Mouse (Mus musculus) limb, embryonic 12.5 days (tissue): ENCODE measurements around the gene Megf6. TPM values are rescaled to one million over a fixed set of nuclear protein-coding genes. Genes with fewer than 3 reads are reported as not detected.
A peak's percentile ranks its signal among the peaks of the same experiment; 100 is the strongest.

Source experiments
- ATAC-seq: fragments of 200-750 bp; cut with Nextera tagmentation; 2 replicates; pipeline ENCODE4 v1.8.0; 2017; ENCODE audit warnings: low read depth, moderate TSS enrichment; ENCODE audit not compliant: insufficient number of reproducible peaks, insufficient read depth, low FRiP score, low TSS enrichment
- H3K27ac ChIP-seq: fragments of 300-500 bp; sonication (generic); 2 replicates; pipeline ENCODE4 v1.5.1; 2016; ENCODE audit warnings: mild to moderate bottlenecking, moderate library complexity
- H3K27me3 ChIP-seq: fragments of 300-500 bp; sonication (generic); 2 replicates; pipeline ENCODE4 v1.6.1; 2016; ENCODE audit warnings: mild to moderate bottlenecking, moderate library complexity
- H3K36me3 ChIP-seq: fragments of 300-500 bp; sonication (generic); 2 replicates; pipeline ENCODE4 v1.6.1; 2016; ENCODE audit warnings: mild to moderate bottlenecking, moderate library complexity
- H3K4me1 ChIP-seq: fragments of 300-500 bp; sonication (generic); replicated peaks from 2 replicates; pipeline ENCODE4 v1.6.1; 2016
- H3K4me2 ChIP-seq: fragments of 300-500 bp; sonication (generic); 2 replicates; pipeline ENCODE4 v1.6.1; 2016; ENCODE audit warnings: mild to moderate bottlenecking, moderate library complexity
- H3K4me3 ChIP-seq: fragments of 300-500 bp; sonication (generic); replicated peaks from 2 replicates; pipeline ENCODE4 v1.5.1; 2016; ENCODE audit warnings: mild to moderate bottlenecking
- H3K9ac ChIP-seq: fragments of 300-500 bp; sonication (generic); replicated peaks from 2 replicates; pipeline ENCODE4 v1.6.1; 2016; ENCODE audit warnings: mild to moderate bottlenecking, moderate library complexity
- H3K9me3 ChIP-seq: fragments of 300-500 bp; sonication (generic); 2 replicates; pipeline ENCODE4 v1.6.1; 2016; ENCODE audit warnings: mild to moderate bottlenecking, moderate library complexity
- WGBS: fragments of 180-500 bp; shearing (Covaris S2); methylation state at CpG from one replicate; pipeline ENCODE4 v1.1.7; 2016; 5-methylcytosine and 5-hydroxymethylcytosine counted together
- polyA plus RNA-seq: library from polyadenylated mRNA; unstranded; fragments of >200 nt; fragmentation: Nextera tagmentation; extraction: Ambion mirVana; gene quantifications from 2 replicates; pipeline ENCODE4 v1.2.1, GENCODE M21; 2016

The Megf6 gene
- polyA plus RNA-seq, result 58.4 and 59.0 TPM in 2 replicates

DNA sequence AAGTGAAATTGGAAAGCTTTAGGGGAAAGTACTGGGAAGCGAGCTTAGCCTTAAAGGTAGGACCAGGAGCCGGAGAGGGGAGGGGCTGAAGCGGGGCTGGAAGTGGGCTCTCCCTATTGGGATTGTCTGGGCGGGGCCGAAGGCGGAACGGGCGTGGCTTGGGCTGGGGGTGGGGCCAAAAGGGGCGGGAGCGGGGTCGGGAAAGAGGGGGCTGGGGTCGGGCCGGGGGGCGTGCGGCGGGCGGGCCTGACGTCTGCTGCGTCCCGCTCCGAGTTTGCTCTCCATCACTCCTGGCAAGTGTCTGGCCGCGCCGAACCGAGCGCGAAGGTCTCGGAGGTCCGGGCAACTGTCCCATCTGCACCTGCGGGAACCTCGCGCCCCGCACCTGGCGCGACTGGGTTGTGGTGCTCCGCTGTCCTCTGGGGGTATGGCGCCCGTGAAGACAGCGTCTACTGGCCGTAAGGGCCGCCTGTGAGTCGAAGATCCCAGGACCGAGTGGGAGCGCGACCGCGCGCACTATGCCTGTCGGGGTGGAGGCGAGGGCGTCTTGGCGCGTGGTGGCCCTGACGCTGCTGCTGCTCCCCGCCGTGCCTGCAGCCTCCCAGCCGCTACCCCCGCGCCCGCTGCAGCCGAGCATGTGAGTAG, at the start of gene Megf6:
Megf6 (plus strand) TSS at position 225 of the 645 bp plus-strand sequence.
- peaks cover 26% of the 10 kb centered on the region for H3K27me3 ChIP-seq

DNA sequence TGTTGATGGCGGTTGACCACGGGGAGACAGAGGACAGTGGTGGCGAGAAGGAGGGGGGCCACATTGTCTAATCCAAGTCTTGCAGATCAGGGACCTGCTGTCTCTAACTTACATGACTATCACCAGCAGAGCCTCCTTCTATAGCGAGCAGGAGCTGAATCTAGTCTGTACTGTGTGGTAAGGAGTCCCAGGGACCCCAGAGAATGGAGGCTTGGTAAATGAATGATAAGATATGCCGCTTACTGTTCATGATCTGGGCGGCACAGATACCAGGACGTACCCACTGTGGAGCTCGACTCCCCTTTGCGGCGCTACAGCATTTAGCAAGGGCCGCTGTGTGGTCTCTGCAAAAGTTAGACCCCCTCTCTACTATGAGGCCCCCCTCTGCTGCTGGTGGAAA, 48.7 kb upstream of the Megf6 start:
- Histone ChIP-seq H3K9ac (no peak overlapping the region), H3K4me3 (no peak overlapping the region), H3K27me3 (peaks cover 29% of the 10 kb centered on the region), H3K4me2 (no peak overlapping the region), H3K9me3 (no peaks in the 10 kb centered on the region), H3K4me1 (no peaks in the 10 kb centered on the region), H3K36me3 (no peaks in the 10 kb centered on the region), H3K27ac (no peak overlapping the region)
- no peak for ATAC-seq
- WGBS, result 79% methylated on average over 11 of the region's 11 CpGs

More for the DNA sequence above, at the start of gene Megf6:
- H3K9me3 ChIP-seq, result no peaks in the 10 kb centered on the region
- H3K4me1 ChIP-seq, result peaks cover 53% of the 10 kb centered on the region
- peak within 1 kb of the TSS; percentile 93 for H3K4me2 ChIP-seq
- peak within 1 kb of the TSS; percentile 72 for H3K4me3 ChIP-seq
- under 1% methylated on average over 56 of the region's 61 CpGs for WGBS
- peak; percentile 78 for ATAC-seq
- peak within 1 kb of the TSS; percentile 88 for H3K27ac ChIP-seq
- no peaks in the 10 kb centered on the region for H3K36me3 ChIP-seq
- H3K9ac ChIP-seq, result peak within 1 kb of the TSS; percentile 69

DNA sequence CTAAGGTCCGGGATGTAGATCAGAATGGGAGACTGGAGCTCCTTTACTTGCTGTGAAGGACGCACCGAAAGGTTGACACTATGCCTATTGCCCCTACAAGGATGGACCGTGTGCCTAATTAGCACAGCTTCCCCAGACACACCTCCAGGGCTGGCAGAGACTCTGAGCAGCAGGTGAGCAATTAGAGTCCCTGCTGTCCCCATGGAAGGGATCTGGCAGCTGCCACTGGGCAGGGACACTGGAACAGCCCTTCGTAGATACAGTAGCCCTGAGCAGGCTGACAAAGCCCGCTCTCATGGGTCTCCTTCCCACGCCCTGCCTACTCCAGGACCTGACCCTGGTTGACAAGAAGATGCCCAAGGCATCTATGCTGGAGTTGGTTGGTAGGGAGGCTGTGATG, 48.2 kb upstream of the Megf6 start:
- Histone ChIP-seq H3K27ac (no peak overlapping the region), H3K9me3 (no peaks in the 10 kb centered on the region), H3K4me3 (no peak overlapping the region), H3K9ac (no peak overlapping the region), H3K27me3 (peaks cover 32% of the 10 kb centered on the region), H3K4me1 (no peaks in the 10 kb centered on the region), H3K4me2 (no peak overlapping the region), H3K36me3 (no peaks in the 10 kb centered on the region)
- 67% methylated on average over 7 of the region's 7 CpGs for WGBS
- no peak for ATAC-seq

DNA sequence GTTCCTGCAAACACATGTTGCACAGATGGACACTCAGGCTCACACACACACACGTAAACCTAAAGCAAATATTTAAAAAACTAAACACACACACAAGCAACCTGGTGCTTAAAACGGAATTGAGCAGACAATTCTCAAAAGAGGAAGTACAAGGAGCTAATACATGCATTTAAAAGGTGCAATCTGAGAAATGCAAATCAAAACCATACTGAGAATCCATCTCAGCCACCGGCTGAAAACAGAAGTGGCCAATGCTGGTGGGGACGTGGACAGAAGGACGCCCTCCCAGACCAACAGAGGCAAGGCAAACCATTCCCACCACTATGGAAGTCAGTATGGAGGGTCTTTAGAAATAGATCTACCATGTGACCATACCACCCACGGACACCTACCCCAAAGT, 47.0 kb upstream of the Megf6 start:
- 75% methylated on average over 6 of the region's 6 CpGs for WGBS
- H3K4me2 ChIP-seq, result no peak overlapping the region
- no peaks in the 10 kb centered on the region for H3K4me1 ChIP-seq
- no peak overlapping the region for H3K4me3 ChIP-seq
- H3K27me3 ChIP-seq, result peaks cover 42% of the 10 kb centered on the region
- H3K9me3 ChIP-seq, result no peaks in the 10 kb centered on the region
- H3K9ac ChIP-seq, result no peak overlapping the region
- no peak for ATAC-seq
- no peaks in the 10 kb centered on the region for H3K36me3 ChIP-seq
- no peak overlapping the region for H3K27ac ChIP-seq

DNA sequence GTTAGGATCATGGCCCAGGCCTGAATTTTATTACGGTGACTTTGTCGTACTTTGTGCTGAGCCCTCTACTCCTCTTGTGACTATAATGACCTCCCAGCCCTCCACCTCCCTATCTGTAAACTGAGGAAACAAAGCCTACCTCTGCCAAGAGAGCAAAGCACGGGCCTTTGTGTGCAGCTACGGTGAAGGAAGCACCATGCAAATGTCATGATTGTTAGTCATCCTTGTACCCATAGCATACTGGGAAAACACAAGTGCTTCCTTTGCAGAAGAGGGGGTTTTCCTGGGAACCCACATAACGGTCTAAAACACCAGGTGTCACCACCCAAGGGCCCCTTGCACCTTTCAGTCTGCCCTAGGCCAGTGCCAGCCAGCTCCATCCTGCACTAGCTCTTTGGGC, 45.3 kb upstream of the Megf6 start:
- Histone ChIP-seq H3K4me2 (no peak overlapping the region), H3K9me3 (no peaks in the 10 kb centered on the region), H3K36me3 (no peaks in the 10 kb centered on the region), H3K9ac (no peak overlapping the region), H3K27me3 (peaks cover 50% of the 10 kb centered on the region), H3K4me1 (no peaks in the 10 kb centered on the region), H3K27ac (no peak overlapping the region), H3K4me3 (no peak overlapping the region)
- ATAC-seq, result no peak
- 69% methylated on average over 5 of the region's 5 CpGs for WGBS

DNA sequence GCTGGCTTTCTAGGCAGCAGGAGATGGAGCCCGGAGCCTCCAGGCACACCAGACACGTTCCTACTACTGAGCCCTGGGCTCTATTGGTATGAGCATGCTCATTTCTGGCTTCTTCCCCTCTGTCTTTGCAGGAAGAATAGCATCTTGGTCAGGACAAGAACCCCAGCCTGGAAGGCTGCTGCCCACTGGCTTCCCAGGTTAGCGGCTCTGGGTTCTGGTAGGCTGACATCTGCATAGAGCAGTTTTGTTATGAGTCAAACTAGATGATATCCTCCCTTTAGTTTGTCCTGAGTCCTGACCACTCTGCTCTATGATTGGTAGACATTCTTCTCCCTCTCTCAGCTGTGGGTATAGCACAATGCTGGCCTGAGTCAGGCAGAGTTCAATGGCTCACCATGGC, 43.3 kb upstream of the Megf6 start:
- WGBS, result 78% methylated on average over 3 of the region's 3 CpGs
- Histone ChIP-seq H3K27ac (no peak overlapping the region), H3K4me1 (no peaks in the 10 kb centered on the region), H3K36me3 (no peaks in the 10 kb centered on the region), H3K9ac (no peak overlapping the region), H3K4me2 (no peak overlapping the region), H3K9me3 (no peaks in the 10 kb centered on the region), H3K27me3 (peaks cover 46% of the 10 kb centered on the region), H3K4me3 (no peak overlapping the region)
- no peak for ATAC-seq

DNA sequence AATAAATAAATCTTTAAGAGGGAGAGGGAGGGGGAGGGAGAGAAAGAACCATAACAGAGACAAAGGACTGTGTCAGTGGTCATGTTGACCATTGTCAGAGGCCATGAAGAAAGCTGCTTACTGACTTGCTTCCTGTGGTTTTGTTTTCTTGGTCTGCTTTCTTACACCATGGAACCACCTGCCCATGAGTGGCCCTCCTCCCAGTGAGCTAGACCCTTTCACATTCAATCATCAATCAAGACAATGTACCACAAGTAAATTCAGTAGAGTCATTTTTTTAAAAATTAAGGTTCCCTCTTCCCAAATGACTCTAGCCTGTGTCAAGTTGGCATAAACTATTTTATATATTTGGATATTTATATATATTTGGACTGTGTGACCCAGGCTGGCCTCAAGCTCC, 40.6 kb upstream of the Megf6 start:
- H3K9ac ChIP-seq, result no peak overlapping the region
- ATAC-seq, result no peak
- no peak overlapping the region for H3K4me2 ChIP-seq
- H3K27me3 ChIP-seq, result peaks cover 54% of the 10 kb centered on the region
- no peak overlapping the region for H3K27ac ChIP-seq
- no peaks in the 10 kb centered on the region for H3K36me3 ChIP-seq
- H3K9me3 ChIP-seq, result no peaks in the 10 kb centered on the region
- no peaks in the 10 kb centered on the region for H3K4me1 ChIP-seq
- H3K4me3 ChIP-seq, result no peak overlapping the region

DNA sequence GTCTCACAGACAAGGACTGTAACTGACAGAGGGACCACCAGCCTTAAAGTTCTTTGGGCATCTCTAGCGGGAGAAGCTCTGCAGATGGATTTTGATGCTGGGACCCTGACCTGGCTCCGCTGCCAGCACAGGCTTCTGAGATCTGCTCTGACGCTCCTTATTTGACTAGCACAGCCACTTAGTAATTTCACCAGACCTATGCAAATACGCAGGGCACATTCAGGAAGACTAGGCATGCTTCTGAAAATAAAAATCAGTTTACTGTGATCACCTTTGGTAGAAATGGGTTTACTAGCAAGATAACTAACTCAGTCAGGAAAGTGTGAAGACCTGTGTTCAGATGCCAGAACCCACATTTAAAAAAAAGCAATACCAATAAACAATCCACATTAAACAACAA, 38.6 kb upstream of the Megf6 start:
- Histone ChIP-seq H3K27ac (no peak overlapping the region), H3K9me3 (no peaks in the 10 kb centered on the region), H3K4me2 (no peak overlapping the region), H3K9ac (no peak overlapping the region), H3K4me1 (no peaks in the 10 kb centered on the region), H3K36me3 (no peaks in the 10 kb centered on the region), H3K4me3 (no peak overlapping the region), H3K27me3 (peaks cover 65% of the 10 kb centered on the region)
- no peak for ATAC-seq
- WGBS, result 75% methylated on average over 4 of the region's 4 CpGs

DNA sequence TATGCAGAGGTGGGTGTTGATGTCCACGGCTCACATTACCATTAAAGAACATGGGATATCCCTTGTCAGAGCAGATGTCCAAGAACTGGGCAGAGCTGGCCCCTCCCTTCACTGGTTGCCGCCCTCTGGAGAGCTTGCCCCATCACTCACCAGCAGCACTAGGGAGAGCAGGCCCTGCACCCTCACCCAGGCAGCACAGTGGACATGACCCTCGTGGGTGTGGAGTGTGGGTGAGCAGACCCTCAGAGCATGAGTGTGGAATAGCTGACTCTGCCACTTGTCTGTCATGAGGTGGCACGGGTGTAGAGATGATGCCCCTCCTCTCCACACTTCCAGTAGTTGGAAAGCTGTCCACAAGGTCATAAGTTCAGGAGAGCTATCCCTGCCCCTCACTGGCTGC, 35.7 kb upstream of the Megf6 start:
- no peaks in the 10 kb centered on the region for H3K36me3 ChIP-seq
- H3K4me1 ChIP-seq, result peaks cover 6% of the 10 kb centered on the region
- no peak overlapping the region for H3K4me3 ChIP-seq
- peaks cover 74% of the 10 kb centered on the region for H3K27me3 ChIP-seq
- H3K27ac ChIP-seq, result no peak overlapping the region
- no peak for ATAC-seq
- 61% methylated on average over 4 of the region's 4 CpGs for WGBS
- H3K9me3 ChIP-seq, result no peaks in the 10 kb centered on the region
- H3K9ac ChIP-seq, result no peak overlapping the region
- H3K4me2 ChIP-seq, result no peak overlapping the region

DNA sequence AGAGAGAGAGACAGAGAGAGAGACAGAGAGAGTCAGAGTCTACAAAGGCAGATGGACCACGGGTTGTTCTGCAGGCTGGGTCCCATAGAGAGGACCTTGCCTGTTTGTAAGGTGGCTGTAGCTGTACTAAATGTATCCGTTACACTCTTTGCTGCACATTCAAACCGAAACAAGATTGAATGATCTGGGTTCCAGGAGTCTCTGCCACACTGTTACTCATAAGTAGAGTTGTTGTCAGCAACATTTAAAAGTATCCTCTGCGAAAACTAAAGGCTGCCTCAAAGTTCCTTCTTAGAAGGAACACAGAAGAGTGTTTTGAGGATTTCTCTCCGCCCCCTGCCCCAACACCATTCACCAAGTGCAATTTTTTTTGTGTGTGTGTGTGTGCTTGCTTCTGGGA, 33.4 kb upstream of the Megf6 start:
- no peak overlapping the region for H3K4me3 ChIP-seq
- H3K27me3 ChIP-seq, result peaks cover 89% of the 10 kb centered on the region
- no peaks in the 10 kb centered on the region for H3K36me3 ChIP-seq
- 66% methylated on average over 5 of the region's 5 CpGs for WGBS
- no peaks in the 10 kb centered on the region for H3K9me3 ChIP-seq
- H3K4me1 ChIP-seq, result peaks cover 17% of the 10 kb centered on the region
- H3K9ac ChIP-seq, result no peak overlapping the region
- no peak for ATAC-seq
- H3K27ac ChIP-seq, result no peak overlapping the region
- H3K4me2 ChIP-seq, result no peak overlapping the region

DNA sequence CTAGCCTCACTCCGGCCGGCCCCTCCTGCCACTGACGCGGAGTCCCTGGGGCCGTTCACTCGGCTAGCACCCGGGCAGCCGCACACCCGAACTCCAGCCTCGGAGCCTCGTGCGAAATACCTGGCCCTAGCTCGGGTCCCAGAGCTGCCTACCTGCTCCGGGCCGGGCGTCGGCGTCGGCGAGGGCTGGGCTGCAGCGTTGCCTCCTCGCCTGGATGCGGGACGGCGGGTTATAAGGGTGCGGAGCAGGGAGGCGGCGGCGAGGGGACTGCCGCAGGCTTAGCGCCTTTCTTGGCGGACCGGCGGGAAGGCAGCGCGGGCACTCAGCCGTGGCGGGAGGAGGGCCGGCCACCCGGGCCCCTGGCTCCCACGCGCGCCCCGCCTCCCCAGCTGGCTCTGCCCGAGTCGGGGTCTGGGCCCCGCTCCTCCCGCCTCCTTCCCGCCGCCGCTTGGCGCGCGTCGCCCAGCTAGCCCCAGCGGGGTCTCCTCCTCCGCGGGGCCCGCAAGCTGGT, 30.8 kb upstream of the Megf6 start:
- Histone ChIP-seq H3K27me3 (peaks cover 71% of the 10 kb centered on the region), H3K27ac (no peak overlapping the region), H3K9ac (peak overlapping the region; percentile 62), H3K36me3 (no peaks in the 10 kb centered on the region), H3K4me2 (peak overlapping the region; percentile 89), H3K4me1 (peaks cover 27% of the 10 kb centered on the region), H3K9me3 (no peaks in the 10 kb centered on the region), H3K4me3 (peak overlapping the region; percentile 53)
- under 1% methylated on average over 53 of the region's 59 CpGs for WGBS
- no peak for ATAC-seq

DNA sequence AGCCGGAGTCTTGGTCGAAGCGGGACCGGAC, 30.5 kb upstream of the Megf6 start, which contains the start of gene Trp73:
Trp73 (minus strand) TSS at position 27 of the 31 bp plus-strand sequence.
- no peaks in the 10 kb centered on the region for H3K9me3 ChIP-seq
- no peak within 1 kb of the TSS for H3K27ac ChIP-seq
- no peaks in the 10 kb centered on the region for H3K36me3 ChIP-seq
- WGBS, result 3% methylated on average over 4 of the region's 4 CpGs
- ATAC-seq, result no peak
- H3K4me3 ChIP-seq, result peak within 1 kb of the TSS; percentile 53
- H3K4me2 ChIP-seq, result peak within 1 kb of the TSS; percentile 89
- H3K27me3 ChIP-seq, result peaks cover 68% of the 10 kb centered on the region
- H3K9ac ChIP-seq, result peak within 1 kb of the TSS; percentile 62
- peaks cover 27% of the 10 kb centered on the region for H3K4me1 ChIP-seq
